Mouse (Mus musculus): ENCODE results near the gene Ttll7.

Gene Ttll7

DNA sequence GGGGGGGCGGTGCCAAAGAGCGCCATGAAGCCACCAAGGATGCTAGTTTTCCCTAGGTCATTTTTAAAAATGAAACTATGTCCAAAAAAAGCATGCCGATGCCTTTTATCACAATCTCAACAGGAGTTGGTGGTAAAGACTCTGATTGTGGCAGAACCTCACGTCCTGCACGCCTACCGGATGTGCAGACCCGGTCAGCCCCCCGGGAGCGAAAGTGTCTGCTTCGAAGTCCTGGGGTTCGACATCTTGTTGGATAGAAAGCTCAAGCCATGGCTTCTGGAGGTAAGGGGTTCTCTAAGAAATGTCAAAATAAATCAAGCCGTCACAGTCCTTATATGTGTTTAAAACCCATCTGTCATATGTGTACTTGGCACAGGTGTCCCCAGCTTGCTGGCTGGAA, 60.9 kb downstream of the Ttll7 start:
- no peak for DNase-seq (ENCODE audit: low spot score)

DNA sequence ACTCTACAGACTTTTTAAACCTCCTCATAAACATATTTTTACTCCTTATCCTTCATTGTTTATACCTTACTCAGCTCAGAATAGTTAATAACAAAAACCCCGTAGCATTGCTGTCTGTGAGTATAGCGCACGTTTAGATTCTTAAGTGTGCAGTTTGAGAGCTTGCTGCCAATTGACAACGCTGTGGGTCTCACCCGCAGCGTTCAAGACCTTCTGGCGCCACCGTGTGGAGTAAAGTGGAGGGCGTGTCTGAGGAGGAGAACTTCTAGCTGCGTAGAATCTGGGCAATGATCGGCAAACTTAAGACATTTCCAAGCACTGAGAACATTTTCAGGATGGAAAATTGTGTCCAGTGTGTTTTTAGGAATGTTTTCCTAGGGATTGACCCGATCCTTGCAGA, 62.6 kb downstream of the Ttll7 start:
- peak; percentile 67 for DNase-seq (ENCODE audit: low spot score)

DNA sequence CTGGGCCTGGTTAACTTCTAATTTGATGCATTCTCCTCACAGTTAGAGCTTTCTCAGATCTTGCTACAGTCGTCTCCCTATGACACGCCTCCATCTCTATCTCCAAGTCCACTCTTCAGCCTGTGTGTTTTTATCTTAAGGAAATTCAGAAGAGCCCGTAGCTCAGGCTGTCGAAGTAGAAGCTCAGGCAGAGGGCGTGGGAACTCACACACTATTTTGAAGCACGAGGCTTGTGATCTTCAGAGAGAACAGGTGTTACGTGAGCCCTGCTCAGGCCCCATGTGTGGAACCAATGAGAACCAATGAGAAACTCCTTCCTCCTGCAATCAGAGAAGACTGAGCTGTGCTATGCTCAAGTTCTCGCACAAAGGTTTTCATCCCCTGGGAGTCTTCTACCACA, 65.7 kb downstream of the Ttll7 start:
- DNase-seq (ENCODE audit: low spot score): no peak

DNA sequence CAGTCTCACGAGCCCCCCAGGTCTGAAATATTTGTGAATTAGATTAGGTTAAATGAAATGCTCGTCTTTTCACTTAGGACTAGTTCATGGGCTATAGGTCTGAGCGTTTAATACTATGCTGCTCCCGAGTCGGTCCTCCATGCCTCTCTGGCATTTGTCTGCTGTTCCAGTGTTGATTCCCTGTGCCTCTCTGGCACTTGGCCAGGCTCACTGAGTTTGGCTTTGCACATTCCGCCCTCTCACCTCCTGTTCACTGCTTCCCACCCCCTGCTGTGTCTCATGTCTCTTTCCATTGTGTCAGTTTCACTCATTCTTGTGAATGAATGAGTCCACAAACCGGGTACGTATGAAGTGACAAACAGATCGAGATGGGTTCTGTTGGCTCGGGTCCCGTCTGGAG, 66.2 kb downstream of the Ttll7 start:
- no peak for DNase-seq (ENCODE audit: low spot score)

DNA sequence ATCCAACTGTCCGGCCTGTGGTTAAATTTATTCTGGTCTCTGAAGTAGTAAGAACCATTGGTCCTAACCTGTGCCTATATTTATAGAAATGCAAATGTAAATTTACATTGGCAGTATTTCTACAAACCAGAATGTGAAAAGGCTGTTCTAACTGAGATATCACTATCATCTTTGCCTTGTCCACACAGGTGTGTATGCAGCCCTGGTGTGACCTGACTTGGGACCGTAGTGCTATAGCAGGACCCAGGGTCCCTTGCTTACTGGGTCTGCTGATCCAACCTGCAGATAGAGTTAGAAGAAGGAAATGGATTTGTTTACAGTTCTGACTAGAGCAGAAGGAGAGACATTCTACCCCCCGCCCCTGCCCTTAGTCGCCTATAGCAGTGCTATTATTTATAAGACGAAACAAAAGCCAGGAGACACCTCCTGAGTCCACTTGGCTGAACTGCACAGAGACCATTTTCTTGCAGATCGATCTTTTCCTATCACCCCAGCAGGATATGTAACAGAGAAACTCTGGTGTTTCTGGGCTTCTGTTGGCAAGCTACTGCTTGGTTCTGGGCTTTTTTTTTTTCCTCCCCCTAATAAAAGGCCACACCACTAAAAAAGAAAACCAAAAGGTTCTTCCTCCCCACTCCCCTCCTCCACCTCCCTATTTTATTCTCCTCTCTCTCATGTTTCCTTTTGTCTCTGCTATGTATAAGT, 75.3 kb downstream of the Ttll7 start:
- DNase-seq (ENCODE audit: low spot score): no peak

DNA sequence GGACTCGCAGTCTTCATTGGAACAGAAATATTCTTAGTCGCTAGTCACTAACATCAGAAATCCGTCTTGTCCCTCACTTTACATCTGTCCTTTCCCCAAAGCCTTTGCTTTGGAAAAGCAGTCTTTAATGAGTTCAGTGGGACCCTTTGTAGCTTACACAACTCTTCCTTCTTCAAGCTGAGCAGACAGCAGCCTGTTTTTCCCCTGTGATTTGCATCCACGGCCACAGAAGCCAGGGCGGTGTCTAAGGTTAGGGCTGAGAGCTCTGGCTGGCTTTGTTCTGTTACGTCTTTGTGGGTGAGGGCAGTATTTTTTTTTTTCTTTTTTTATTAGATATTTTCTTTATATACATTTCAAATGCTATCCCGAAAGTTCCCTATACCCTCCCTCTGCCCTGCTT, 76.0 kb downstream of the Ttll7 start:
- DNase-seq (ENCODE audit: low spot score): no peak

DNA sequence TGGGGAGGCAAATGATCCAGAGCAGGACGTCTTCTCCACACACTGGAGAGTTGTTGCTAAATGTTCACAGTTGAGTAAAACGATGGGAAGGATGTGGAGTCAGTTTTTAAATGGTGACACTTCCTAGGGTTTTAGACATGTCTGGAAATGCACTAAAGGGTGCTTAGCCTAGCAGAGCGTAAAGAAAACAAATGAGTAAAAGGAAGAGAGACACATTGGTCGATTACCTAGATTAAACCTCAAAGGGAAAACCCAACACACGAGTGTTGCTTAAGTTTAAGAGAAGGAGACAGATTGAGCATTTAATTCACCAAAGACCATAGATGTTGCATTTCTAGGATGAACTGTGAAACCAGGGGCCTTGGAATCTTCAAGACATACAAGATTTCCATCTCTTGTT, 76.8 kb downstream of the Ttll7 start:
- no peak for DNase-seq (ENCODE audit: low spot score)

DNA sequence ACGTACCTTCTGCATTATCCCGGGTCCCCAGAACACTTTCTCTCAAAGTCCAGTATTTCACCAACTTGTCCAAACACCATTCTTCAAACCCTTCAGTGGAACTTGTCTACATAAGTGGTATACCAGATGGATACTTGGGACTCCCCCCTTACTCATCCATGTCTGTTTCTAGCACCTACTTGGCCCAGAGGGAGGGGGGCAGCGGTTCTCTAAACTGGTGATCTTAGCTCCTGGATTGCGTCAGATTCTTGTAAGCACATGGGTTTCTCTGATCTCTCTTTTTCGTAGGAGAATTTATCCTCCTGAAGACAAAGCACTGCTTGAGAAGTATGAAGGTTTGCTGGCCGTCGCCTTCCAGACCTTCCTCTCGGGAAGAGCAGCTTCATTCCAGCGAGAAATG, 79.0 kb downstream of the Ttll7 start:
- DNase-seq (ENCODE audit: low spot score): no peak

DNA sequence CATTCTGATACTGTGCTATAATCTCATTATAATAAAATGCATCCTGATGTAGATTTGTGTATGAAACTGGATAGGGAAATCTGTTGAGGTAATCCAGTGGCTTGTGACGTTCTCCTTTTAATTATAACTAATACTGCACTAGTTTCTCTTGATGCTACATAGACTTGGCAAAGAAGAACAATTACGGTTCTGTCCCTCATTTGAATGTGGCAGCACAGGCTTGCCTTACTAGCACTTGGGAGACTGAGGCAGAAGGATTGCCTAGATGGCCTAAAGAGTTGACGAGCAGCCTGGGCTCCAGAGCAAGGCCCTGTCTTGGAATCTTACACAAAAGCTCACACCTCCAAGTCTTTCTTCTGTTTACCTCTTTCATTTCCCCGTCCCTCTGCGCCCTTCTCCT, 80.3 kb downstream of the Ttll7 start:
- no peak for DNase-seq (ENCODE audit: low spot score)

DNA sequence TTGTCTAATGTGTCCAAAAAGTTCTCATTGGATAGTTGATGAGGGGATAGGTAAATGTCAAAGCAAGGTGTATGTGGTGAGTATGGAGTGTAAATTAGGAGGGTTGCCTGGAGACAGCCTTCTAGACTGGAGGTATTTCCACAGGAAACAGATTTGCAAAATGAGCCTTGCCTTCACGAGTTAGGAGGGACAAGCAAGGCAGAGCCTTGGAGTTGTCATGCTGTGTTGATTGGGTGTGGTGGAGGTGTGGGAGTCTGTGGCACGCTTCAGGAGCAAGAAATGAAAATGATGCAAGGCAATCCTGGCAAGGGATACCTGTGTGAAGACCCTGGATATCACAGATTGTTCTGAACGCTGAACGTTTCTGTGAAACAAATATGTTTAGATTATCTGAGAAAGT, 84.7 kb downstream of the Ttll7 start:
- DNase-seq (ENCODE audit: low spot score): no peak

DNA sequence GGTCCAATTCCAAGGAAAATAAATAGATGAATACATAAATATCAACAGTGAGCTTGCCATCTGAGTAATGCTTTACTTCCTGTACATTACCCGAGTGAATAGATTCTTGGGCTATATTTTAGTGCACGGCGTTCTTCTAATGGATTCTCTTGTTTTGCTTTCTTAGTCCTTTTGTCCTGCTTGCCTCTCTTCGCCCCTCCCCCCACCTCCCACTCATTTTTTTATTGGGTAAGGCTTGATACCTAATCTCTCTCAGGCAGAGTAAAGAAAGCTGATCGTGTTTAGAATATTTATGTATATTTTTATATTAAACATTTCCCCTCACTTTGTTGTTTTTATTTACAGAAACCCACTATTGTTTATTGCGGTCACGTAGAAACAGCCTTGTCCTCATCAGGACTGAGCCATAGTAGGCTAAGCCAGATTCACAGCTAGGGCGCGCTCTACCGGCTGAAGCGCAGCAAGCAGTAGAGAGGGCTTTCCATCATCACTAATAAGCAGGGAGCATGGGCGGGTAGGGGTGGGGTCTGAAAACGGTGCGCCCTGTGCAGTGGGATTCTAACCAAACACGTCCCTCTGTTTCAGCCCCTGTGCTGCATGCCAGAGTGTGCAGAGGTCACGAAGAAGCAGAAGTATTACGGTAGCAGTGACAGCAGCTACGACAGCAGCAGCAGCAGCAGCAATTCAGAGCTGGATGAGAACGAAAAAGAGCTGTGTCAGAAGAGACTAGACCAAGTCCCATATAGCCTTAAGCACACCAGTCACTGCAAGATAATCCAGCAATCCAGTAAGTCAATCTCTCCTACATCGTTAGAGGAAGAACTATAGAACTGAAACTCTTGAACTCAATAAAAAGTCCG, 87.5 kb downstream of the Ttll7 start:
- no peak for DNase-seq (ENCODE audit: low spot score)

DNA sequence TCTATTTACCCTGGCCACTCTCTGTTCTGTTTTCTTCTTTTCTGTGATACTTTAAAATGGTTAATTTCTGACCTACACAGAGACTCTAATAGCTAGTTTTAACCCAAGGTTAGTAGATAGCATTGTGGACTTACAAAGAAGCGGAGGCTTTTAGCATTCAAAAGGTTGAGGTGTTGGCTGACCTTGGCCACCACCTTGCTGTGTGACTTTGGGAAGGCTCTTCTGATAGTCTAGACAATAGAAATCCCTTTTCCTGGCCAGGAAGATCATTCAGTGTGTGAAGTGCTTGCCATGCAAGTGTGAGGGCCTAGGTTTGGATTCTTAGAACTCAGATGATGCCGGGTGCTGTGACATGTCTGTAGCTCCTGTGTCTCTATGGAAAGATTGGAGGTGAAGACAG, 90.9 kb downstream of the Ttll7 start:
- no peak for DNase-seq (ENCODE audit: low spot score)

DNA sequence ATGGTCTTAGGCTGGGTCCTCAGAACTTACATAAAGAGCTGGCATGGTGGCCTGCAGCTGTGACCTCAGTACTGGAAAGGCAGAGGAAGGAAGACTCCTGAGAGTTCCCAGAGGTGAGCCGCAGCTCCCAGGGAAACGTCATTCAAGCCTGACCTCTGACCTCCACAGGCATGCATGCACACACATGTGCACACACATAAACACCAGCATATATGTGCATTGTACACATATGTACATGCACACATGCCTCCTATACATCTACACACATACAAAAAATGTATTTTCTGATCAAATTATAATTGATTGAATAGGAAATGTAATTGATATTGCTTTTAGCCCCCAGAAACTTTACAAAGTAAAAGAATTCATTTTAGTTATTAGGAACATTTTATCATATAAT, 93.2 kb downstream of the Ttll7 start:
- no peak for DNase-seq (ENCODE audit: low spot score)

DNA sequence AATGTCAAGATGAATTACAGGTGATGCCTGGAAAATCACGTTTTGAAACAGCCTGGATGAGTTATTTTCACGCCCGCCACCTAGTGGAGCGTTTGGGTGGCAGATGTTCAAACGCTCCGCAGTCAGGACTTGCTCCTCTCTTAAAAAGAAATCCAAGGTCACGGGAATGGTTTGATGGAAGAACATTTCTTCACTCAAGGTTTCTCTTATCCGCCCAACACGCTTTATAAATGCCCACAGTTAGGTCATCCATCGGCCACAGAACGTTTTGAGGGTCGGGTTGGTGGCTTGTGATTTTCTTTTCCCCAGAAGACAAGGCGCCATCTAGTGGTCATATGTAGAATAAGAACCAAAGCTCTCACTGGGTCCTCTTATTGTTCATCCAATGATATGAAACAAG, 93.7 kb downstream of the Ttll7 start:
- DNase-seq (ENCODE audit: low spot score): peak; percentile 7

DNA sequence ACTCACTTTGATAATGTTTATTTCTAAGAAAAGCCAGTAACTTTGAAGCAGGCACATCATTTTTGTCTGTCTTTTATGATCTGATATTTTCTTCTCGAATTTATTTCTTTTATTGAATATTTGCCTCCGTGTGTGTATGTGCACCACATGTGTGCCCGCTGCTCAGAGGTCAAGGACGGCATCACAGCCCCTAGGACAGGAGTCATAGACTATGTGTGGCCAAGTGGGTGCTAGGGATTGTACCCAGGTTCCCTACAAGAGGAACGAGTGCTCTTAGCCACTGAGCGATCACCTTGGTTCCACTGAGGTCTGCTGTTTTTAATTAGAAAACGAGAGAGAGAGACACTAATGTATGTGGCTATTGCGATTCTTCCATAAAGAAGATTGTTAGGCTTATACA, 94.5 kb downstream of the Ttll7 start:
- no peak for DNase-seq (ENCODE audit: low spot score)

DNA sequence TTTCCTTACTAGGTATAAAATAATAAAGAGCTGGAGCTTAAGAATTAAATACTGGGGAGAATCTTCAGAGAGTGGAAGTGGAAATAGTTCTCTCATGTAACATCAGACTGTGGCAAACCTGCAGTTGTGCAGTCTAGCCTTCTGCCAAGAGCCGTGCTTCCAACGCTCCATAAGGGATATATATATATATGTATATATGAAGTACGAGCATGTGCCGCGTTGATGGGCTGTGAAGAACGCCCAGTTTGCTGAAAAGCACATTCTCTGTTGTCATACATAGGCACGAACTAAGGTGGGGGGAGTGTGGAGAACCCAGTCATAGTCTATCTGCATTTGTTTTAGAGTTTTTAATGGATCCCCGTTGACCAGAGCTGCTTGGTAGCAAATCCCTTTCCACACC, 104.6 kb downstream of the Ttll7 start:
- no peak for DNase-seq (ENCODE audit: low spot score)

DNA sequence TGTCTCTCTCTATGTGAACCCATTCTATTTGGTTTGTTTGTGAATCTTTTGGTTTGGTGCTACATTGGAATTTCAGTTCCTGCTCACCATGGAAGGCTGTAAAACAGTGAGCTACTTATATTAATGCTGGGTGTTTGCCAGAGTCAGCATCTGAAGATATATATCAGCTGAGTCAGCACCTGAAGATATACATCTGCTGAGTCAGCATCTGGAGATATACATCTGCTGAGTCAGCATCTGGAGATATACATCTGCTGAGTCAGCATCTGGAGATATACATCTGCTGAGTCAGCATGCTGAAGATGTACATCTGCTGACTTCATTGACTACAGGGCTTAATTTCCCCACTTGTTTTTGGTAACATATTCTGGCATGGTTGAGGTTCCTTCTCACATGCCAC, 110.7 kb downstream of the Ttll7 start:
- DNase-seq (ENCODE audit: low spot score): no peak

DNA sequence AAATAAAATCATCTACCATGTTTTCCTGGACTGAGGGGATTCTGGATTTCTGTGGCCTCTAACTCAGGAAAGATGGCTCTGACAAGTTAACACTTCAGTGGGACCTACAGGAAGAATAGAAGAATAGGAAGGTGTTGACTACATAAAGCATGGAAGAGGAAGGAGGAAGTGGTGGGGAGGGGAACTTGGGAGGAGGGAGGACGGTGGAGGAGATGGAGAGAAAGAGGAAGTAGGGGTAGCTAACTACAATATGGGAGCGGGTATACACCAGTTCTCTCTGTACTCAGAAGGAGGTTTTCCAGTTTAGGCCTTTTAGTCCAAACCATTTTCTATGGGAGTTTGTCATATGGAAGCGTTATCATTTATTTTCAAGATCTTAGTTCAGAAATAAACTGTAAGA, 112.2 kb downstream of the Ttll7 start:
- DNase-seq (ENCODE audit: low spot score): no peak

DNA sequence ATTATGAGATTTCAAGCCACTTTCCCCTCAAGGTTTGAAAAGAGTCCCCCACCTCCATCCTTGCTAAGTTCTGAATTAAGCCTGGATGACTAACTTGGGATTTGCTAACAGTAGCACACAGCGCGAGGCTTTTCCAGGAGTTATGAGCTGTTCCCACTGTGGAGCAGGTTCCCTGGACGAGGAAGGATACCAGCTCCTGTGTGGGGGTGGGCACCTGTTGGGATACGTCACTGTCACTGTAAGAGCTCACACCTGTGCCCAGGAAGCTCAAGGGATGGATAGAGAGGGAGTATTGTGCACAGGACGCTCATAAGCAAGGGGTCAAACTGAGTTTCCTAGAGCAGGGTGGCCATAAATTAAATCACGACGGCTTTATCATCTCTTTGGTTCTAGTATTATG, 115.1 kb downstream of the Ttll7 start:
- DNase-seq (ENCODE audit: low spot score): no peak

DNA sequence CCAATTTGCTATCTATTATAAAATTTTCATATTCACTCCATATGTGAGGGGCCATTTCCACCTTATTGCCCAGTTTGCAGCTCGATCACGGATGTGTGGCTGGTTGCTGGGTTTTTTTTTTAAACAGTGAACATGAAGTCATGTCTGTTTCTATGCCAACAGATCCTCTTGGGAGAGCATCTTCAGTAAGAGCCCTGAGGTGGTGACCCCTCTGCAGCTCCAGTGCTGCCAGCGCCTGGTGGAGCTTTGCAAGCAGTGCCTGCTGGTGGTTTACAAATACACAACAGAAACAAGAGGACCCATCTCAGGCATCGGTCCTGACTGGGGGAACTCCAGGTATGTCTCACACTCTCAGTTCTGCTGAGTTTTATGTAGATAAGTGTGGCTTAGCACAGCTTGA, 115.7 kb downstream of the Ttll7 start:
- no peak for DNase-seq (ENCODE audit: low spot score)

DNA sequence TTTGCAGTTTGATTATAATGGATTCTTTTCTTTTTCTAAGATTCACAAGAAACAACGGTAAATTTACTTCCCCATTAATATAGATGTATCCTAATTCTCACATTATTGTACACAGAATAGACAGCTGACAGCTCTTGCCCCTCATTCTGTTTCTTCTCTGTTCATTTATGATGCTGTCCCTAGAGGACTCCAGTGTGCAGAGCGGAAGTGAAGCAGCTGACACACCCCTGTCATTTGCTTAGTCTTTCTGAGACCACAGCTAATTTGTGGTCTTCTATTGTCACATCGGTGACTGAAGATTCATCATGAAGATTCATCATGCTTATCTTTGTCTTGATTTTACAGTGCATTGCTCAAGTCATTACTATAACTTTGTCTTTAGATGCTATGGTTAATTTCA, 126.1 kb downstream of the Ttll7 start:
- no peak for DNase-seq (ENCODE audit: low spot score)

DNA sequence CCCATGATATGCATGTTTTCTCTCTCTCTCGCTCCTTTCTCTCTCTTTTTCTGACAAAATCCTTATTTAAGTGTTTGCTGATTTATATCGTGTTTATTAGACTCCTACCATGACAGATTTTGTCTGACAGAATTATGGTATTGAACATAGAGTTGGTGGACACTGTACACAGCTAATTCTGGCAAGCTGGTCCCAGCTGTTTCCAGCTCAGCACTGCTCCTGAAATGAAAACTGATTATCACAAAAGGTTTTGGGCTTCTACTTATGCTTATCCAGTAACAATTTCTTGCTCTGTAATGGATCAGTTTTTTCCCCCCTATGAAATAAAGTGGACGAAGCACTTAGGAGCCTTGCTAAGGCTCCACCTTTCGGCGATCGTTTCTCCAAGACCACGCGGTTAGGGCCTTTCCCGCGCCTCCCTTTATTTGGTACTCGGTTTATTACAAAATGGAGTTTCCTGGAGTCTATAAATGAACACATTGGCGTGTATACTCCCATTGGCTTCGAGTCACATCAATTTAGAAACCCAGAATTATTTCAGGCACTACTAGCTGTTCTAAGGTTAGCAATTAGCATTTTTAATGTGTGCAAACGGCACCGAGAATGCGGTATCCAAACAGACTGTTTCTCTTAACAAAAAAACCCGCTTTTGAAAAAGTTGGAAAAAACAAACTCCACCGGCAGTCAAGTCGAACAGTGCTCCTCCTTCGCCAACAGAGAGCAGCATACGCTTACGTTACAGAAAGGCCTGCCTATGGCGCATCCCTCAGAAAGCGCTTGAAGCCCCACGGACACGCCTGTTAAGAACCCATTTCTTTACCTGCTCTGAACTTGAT, 141.9 kb downstream of the Ttll7 start:
- peak; percentile 2 for DNase-seq (ENCODE audit: low spot score)

All from ovary, postnatal 10 days (tissue).